Mouse (Mus musculus): ENCODE measurements at regions not wholly inside any gene's neighbourhood (a gene's known extent, or its start where the extent isn't known, plus 50 kb on each side); places are given as distances from the start of the nearest gene placed in this dataset.
A peak's percentile ranks its signal among the peaks of the same experiment; 100 is the strongest.

GRCm38 (mm10) chr15:67902982-67903381 lies 1402.3 kb upstream of the Lrrc6 start:
- peak; percentile 23 to 35 for DNase-seq (ENCODE audit: low read depth in 1 of 2, low spot score in 2 of 2)

GRCm38 (mm10) chr15:67901191-67901601 lies 1400.5 kb upstream of the Lrrc6 start:
- DNase-seq (ENCODE audit: low read depth in 1 of 2, low spot score in 2 of 2) = no peak

- no peak for DNase-seq (ENCODE audit: low read depth in 1 of 2, low spot score in 2 of 2)
Observed at GRCm38 (mm10) chr15:67899772-67900171, 1399.1 kb upstream of the Lrrc6 start.

- no peak for DNase-seq (ENCODE audit: low read depth in 1 of 2, low spot score in 2 of 2)
Observed at GRCm38 (mm10) chr15:67898959-67899403, 1398.3 kb upstream of the Lrrc6 start.

DNA sequence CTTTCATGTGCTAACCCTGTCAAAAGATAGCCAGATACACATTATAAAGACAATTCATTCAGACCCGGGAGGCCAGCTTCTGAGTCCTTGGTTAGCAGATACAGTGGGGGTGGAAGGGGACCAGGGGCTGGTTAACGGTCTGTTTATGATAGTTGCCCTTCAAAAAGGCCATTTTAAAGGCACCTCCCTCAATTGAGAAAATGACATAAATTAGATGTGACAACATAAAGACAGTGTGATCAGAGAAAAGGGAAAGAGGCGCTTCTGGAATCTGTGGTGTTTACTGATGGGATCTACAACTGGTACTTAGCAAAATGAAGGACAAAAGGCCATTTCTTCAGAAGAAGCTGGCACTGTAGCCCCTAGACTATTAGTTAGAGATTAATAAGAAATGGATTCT lies 1391.4 kb upstream of the Lrrc6 start:
- no peak for DNase-seq (ENCODE audit: low read depth in 1 of 2, low spot score in 2 of 2)

DNA sequence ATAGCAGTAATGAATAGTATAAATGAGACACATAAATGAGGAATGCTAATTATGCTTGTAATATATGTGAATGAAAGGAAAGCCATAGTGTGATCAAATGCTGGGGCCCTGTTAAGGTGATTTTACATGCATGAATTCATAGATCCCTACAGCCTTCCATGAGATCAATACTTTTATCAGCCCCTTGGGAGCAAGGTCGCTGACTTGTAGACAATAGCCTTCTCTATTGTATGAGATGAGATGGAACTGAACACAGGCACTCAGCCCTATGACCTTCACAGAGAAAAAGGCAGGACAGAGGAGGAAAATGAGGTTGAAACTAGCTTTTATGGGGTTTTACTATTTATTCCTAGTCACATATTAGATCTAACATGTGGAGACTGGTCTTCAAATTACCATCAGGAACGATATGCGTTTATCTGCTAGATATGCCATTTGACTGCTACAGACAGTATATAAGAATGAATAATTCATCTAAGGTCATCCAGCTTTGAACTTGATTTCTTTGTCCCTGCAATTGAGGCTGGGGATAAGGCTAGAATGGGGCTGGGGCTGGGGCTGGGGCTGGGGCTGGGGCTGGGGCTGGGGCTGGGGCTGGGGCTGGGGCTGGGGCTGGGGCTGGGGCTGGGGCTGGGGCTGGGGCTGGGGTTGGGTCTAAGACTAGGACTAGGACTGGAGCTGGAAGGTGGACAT lies 1390.0 kb upstream of the Lrrc6 start:
- no peak for DNase-seq (ENCODE audit: low read depth in 1 of 2, low spot score in 2 of 2)

GRCm38 (mm10) chr15:67888548-67888947 lies 1387.8 kb upstream of the Lrrc6 start:
- no peak for DNase-seq (ENCODE audit: low read depth in 1 of 2, low spot score in 2 of 2)

- DNase-seq (ENCODE audit: low read depth in 1 of 2, low spot score in 2 of 2) = no peak
Observed at GRCm38 (mm10) chr15:67855291-67855690, 1354.6 kb upstream of the Lrrc6 start.

DNA sequence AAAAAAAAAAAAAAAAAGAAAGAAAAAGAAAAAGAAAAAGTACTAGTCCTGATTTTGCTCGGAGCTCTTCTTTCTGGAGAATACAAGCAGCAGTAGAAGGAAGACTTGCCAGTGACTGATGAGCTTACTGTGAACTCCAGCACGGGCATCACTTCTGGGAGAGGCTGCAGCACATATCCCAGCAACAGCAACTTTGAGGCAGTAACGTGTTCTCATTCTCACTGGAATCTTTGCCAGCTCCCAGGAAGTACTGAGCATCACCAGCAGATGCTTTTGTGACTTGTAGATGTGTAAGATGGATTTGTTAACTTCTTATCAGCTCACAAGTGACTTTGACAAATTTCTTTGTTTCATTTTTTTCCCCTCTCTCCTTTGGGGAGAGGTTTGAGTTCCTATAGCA lies 1349.4 kb upstream of the Lrrc6 start:
- no peak for DNase-seq (ENCODE audit: low read depth in 1 of 2, low spot score in 2 of 2)

GRCm38 (mm10) chr15:67845707-67846106 lies 1345.0 kb upstream of the Lrrc6 start:
- no peak for DNase-seq (ENCODE audit: low read depth in 1 of 2, low spot score in 2 of 2)

- DNase-seq (ENCODE audit: low read depth in 1 of 2, low spot score in 2 of 2) = no peak
Observed at GRCm38 (mm10) chr15:67840671-67841070, 1340.0 kb upstream of the Lrrc6 start.

GRCm38 (mm10) chr15:67825796-67826484 lies 1325.2 kb upstream of the Lrrc6 start:
- DNase-seq (ENCODE audit: low read depth in 1 of 2, low spot score in 2 of 2) = no peak

- DNase-seq (ENCODE audit: low read depth in 1 of 2, low spot score in 2 of 2) = no peak
Observed at GRCm38 (mm10) chr15:67823226-67823625, 1322.5 kb upstream of the Lrrc6 start.

DNA sequence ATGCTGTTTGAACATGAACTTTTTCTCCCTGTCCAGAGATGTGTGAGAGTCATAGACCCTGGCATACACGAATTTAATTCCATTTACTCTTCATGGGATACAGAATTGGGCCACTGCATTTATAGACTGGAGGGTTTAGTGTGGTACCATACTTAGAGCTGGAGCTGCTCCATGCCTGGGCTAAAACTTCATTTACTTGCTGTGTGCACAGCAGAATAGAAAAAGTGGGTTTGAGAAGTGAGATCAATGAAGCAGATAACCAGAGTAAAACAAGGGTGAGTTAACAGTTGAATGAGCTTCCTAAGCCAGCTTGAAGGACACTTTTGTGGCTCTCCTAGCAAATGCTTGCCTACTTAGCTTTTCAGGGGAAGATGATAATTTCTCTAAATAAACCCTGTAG lies 1299.2 kb upstream of the Lrrc6 start:
- DNase-seq (ENCODE audit: low read depth in 1 of 2, low spot score in 2 of 2) = no peak

DNA sequence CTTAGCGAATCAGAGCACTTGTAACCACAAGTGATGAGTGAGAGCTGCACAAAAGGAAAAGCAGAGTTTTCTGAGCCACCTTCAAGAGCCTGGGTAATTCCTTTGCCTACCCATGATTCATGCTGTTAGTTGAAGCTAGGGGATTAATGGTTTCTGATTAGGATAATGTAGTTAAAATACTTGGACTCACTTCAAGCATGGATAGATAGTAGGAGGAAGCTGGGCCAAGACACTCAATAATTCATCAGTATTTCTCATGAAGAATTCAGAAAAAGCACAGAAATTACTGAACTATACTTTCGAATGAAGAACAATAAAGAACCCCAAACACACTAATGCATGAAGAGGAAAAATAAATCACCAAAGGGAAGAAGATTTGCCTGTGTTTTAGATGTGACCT lies 1294.9 kb upstream of the Lrrc6 start:
- DNase-seq (ENCODE audit: low read depth in 1 of 2, low spot score in 2 of 2) = no peak

GRCm38 (mm10) chr15:67792822-67793221 lies 1292.1 kb upstream of the Lrrc6 start:
- DNase-seq (ENCODE audit: low read depth in 1 of 2, low spot score in 2 of 2) = no peak

GRCm38 (mm10) chr15:67788587-67788986 lies 1287.9 kb upstream of the Lrrc6 start:
- no peak for DNase-seq (ENCODE audit: low read depth in 1 of 2, low spot score in 2 of 2)

DNA sequence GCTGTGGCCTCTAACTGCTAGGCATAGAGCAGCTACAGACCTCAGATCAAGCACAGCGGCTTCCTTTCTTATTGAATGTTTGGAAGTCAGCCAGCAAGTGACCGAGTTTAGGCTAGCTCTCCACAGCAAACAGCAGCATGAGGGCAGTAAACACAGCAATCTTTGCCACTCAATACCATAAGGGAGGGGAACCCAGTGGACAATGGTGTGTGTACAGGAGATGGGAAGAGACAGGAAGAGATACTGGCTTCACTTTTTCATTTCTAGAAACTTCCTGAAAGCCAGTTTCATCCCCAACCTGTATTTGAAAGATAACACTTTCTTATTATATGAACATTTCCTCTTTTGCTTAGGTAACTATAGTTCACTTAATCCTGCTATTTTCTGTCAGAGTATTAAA lies 1284.9 kb upstream of the Lrrc6 start:
- DNase-seq (ENCODE audit: low read depth in 1 of 2, low spot score in 2 of 2) = no peak

GRCm38 (mm10) chr15:67783754-67784153 lies 1283.0 kb upstream of the Lrrc6 start:
- no peak for DNase-seq (ENCODE audit: low read depth in 1 of 2, low spot score in 2 of 2)

DNA sequence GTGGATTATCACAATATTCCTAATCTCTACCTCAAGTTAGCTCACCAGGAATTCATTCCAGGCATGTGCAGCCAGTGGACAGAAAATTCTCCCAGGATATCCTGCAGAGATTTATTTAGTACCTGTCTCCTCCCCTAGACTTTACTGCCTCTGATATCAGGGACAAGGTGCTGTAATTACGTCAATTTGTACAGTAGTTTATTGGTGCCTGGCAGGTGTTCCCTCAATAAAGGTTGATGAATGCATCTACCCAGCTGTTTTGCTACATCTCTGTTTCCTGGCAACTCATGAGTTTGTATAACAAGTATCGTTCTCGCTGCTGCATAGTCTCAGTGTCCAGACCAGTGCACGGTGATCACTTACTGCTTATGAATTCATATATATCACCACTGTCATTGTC lies 1281.8 kb upstream of the Lrrc6 start:
- no peak for DNase-seq (ENCODE audit: low read depth in 1 of 2, low spot score in 2 of 2)

DNA sequence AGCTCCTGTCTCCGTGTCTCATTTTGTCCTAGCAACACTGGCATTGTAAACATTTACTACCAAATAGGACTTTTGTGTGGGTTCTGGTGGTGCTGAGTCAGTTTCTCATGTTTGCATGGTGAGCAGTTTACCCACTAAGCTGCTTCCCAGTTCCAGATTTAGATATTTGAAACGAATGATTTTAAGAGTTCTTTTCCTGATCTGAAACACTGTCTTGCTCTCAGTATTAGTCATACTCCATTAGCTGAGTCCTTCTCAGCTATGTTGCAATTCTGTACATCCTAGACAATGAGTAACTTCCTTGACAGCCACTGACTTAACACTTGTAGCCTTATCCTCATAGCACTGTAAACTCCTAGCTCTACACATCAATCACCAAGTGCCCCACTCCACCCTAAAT lies 1280.1 kb upstream of the Lrrc6 start:
- peak; percentile 4 to 20 for DNase-seq (ENCODE audit: low read depth in 1 of 2, low spot score in 2 of 2)

- DNase-seq (ENCODE audit: low read depth in 1 of 2, low spot score in 2 of 2) = no peak
Observed at GRCm38 (mm10) chr15:67767624-67768023, 1266.9 kb upstream of the Lrrc6 start.

DNA sequence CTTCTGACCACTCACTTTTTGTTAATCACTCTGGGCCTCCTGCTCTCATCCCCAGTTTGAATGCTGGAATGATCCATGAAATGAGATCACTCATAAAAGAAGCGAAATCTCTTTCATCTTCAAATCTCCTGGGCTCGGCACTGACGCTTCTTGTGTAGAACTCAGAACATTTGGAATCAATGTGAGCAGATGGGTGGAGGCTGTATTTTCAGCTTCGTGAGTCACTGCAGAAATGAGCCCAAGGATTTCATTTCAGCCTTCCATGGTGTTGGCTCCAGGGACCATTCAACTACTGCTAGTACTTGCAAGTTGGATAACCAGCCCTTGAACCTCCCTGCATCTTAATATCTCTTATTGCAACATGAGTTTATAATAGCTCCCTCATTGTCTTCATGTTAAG lies 1258.5 kb upstream of the Lrrc6 start:
- DNase-seq (ENCODE audit: low read depth in 1 of 2, low spot score in 2 of 2) = no peak
